Mouse (Mus musculus) B cell, adult (primary cell): ENCODE results near the gene Nudt16l1. TPM values are rescaled to one million over a fixed set of nuclear protein-coding genes. Genes with fewer than 3 reads are reported as not detected.

Source experiments
- total RNA-seq: library from RNA; stranded (reverse); gene quantifications from 4 replicates; pipeline ENCODE4 v1.2.4, GENCODE M21; 2023; ENCODE audit not compliant: inconsistent age

Nudt16l1 gene
- total RNA-seq: 45.2 to 47.4 TPM (median 46.1 TPM) in 4 replicates

GRCm38 (mm10) chr16:4938461-4938860 is at the start of gene Nudt16l1:
Gene Nudt16l1, plus strand, starts transcription at chr16:4938761.

DNA sequence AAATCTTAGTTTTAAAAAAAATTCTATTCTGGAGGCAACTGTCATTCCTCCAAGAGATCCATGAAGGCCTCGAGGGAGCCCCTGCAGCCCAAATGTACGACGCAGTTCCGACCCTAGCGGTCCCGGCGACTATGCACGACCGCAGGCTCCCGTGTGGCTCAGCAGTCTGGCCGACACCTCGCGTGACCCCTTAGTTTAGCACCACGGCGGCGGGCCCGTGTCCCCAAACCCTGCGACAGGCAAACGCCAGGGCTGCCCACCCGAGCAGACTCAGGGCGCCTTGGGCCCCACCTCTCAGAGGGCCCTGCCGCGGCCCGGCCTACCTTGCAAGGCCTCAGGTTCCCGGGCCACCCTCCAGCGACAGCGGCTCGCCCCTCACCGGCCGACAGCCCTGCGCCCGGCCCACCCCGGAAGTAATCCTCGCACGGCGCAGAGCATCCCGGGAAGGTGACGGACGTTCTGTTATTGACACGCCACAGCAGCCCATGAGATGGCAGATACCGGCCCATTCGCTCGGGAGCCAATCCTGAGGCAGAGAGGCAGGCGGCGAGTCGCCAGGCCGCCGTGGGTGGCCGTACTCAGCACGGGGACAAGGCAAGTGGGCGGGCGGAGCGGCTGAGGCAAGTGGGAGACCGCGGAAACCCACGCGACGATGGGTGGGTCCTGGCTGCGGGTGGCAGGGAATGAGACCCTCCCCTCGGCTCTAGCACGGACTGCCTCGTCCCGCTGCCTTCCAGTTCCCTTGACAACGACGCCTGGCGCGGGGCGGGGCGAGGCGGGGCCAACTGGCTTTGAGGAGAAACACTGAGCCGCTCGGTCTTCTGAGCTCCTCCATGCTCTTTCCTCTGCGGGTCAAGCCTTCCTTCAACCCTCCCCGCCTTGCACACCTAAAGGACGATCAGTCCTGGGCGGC is 25.5 kb downstream of the Nudt16l1 start, which contains the start of gene Anks3:
Gene Anks3 (minus strand): TSS at position 409 of the 913 bp plus-strand sequence.

Other genes with a start within 250 kb of the Nudt16l1 start
- 10.6 to 12.9 TPM (median 11.6 TPM) in 4 replicates for gene Nmral1, start 219.4 kb upstream of the Nudt16l1 start, total RNA-seq
- gene Hmox2, start 212.4 kb upstream of the Nudt16l1 start, total RNA-seq: 47.7 to 55.4 TPM (median 53.2 TPM) in 4 replicates
- 54.2 to 63.9 TPM (median 60.2 TPM) in 4 replicates for gene Cdip1, start 148.5 kb upstream of the Nudt16l1 start, total RNA-seq
- gene 4930562C15Rik, start 103.3 kb upstream of the Nudt16l1 start, total RNA-seq: not detected in 4 replicates
- gene Ubald1, start 58.4 kb upstream of the Nudt16l1 start, total RNA-seq: 173 to 195 TPM (median 185 TPM) in 4 replicates
- 138 to 157 TPM (median 152 TPM) in 4 replicates for gene Mgrn1, start 52.5 kb upstream of the Nudt16l1 start, total RNA-seq
- gene Anks3, start 25.4 kb downstream of the Nudt16l1 start, total RNA-seq: 78.8 to 99.2 TPM (median 87.6 TPM) in 4 replicates
- gene Sept12, start 59.1 kb downstream of the Nudt16l1 start, total RNA-seq: not detected in 4 replicates
- gene Smim22, start 68.5 kb downstream of the Nudt16l1 start, total RNA-seq: not detected in 4 replicates
- 103 to 117 TPM (median 113 TPM) in 4 replicates for gene Rogdi, start 74.8 kb downstream of the Nudt16l1 start, total RNA-seq
- gene Glyr1, start 111.1 kb downstream of the Nudt16l1 start, total RNA-seq: 147 to 149 TPM (median 149 TPM) in 4 replicates
- 75.6 to 88.8 TPM (median 81.9 TPM) in 4 replicates for gene Ubn1, start 111.3 kb downstream of the Nudt16l1 start, total RNA-seq
- 5.2 to 8.3 TPM (median 6.6 TPM) in 4 replicates for gene Ppl, start 193.7 kb downstream of the Nudt16l1 start, total RNA-seq
- 0.21 TPM in 2 of 4 replicates, not detected in the others for gene Sec14l5, start 208.3 kb downstream of the Nudt16l1 start, total RNA-seq